Mouse (Mus musculus): ENCODE results near the gene Clca4a. TPM values are rescaled to one million over a fixed set of nuclear protein-coding genes. Genes with fewer than 3 reads are reported as not detected.
"Not testable (repeated sequence)": the region's sequence is repeated elsewhere in the genome, so short reads cannot be mapped to it uniquely, and the experiment has no call there.

The Clca4a gene
- polyA plus RNA-seq, 1 experiment, result not detected

- no peak for DNase-seq
- Histone ChIP-seq H3K27me3 (replicated peaks; ENCODE audit: control insufficient read depth, insufficient read depth, low read length) (no peaks in the 10 kb centered on the region), H3K27ac (ENCODE audit: insufficient read depth, low read depth, low read length) (no peak overlapping the region), H3K36me3 (ENCODE audit: control insufficient read depth, insufficient read depth, low read length) (no peaks in the 10 kb centered on the region), H3K4me1 (ENCODE audit: control insufficient read depth, insufficient read depth, low read length) (no peaks in the 10 kb centered on the region), H3K4me3 (ENCODE audit: insufficient read depth, low read depth, low read length) (no peak overlapping the region)
- WGBS, result 45% methylated on average over 4 of the region's 4 CpGs
- TF ChIP-seq CTCF (conservative IDR thresholded peaks at IDR 0.05; ENCODE audit: insufficient read depth, insufficient read length, low read depth, low read length) (no peak), POLR2A (IDR thresholded peaks at IDR 0.05; ENCODE audit: low read depth, low read length) (no peak)
These were observed 2.8 kb upstream of the Clca4a start for GRCm38 (mm10) chr3:144977631-144978030.

- H3K27ac ChIP-seq (ENCODE audit: insufficient read depth, low read depth, low read length), result no peak overlapping the region
- no peaks in the 10 kb centered on the region for H3K4me1 ChIP-seq (ENCODE audit: control insufficient read depth, insufficient read depth, low read length)
- 85% methylated on average over 1 of the region's 1 CpGs for WGBS
- no peak for DNase-seq
- TF ChIP-seq CTCF (conservative IDR thresholded peaks at IDR 0.05; ENCODE audit: insufficient read depth, insufficient read length, low read depth, low read length) (no peak), POLR2A (IDR thresholded peaks at IDR 0.05; ENCODE audit: low read depth, low read length) (no peak)
- H3K36me3 ChIP-seq (ENCODE audit: control insufficient read depth, insufficient read depth, low read length), result no peaks in the 10 kb centered on the region
- H3K27me3 ChIP-seq (replicated peaks; ENCODE audit: control insufficient read depth, insufficient read depth, low read length), result no peaks in the 10 kb centered on the region
- H3K4me3 ChIP-seq (ENCODE audit: insufficient read depth, low read depth, low read length), result no peak overlapping the region
These were observed 1.2 kb upstream of the Clca4a start for GRCm38 (mm10) chr3:144976091-144976490.

- no peaks in the 10 kb centered on the region for H3K36me3 ChIP-seq (ENCODE audit: control insufficient read depth, insufficient read depth, low read length)
- no peak overlapping the region for H3K4me3 ChIP-seq (ENCODE audit: insufficient read depth, low read depth, low read length)
- TF ChIP-seq POLR2A (IDR thresholded peaks at IDR 0.05; ENCODE audit: low read depth, low read length), result no peak
- no peak for TF ChIP-seq CTCF (conservative IDR thresholded peaks at IDR 0.05; ENCODE audit: insufficient read depth, insufficient read length, low read depth, low read length)
- H3K27me3 ChIP-seq (replicated peaks; ENCODE audit: control insufficient read depth, insufficient read depth, low read length), result no peaks in the 10 kb centered on the region
- no peak overlapping the region for H3K27ac ChIP-seq (ENCODE audit: insufficient read depth, low read depth, low read length)
- WGBS, result 70% methylated on average over 9 of the region's 9 CpGs
- H3K4me1 ChIP-seq (ENCODE audit: control insufficient read depth, insufficient read depth, low read length), result no peaks in the 10 kb centered on the region
- no peak for DNase-seq
These were observed 3.1 kb downstream of the Clca4a start for GRCm38 (mm10) chr3:144971553-144972270.

- H3K4me3 ChIP-seq (ENCODE audit: insufficient read depth, low read depth, low read length), result no peak overlapping the region
- no peak overlapping the region for H3K27ac ChIP-seq (ENCODE audit: insufficient read depth, low read depth, low read length)
- DNase-seq, result no peak
- no peaks in the 10 kb centered on the region for H3K4me1 ChIP-seq (ENCODE audit: control insufficient read depth, insufficient read depth, low read length)
- WGBS, result 76% methylated on average over 1 of the region's 1 CpGs
- no peaks in the 10 kb centered on the region for H3K36me3 ChIP-seq (ENCODE audit: control insufficient read depth, insufficient read depth, low read length)
- TF ChIP-seq CTCF (conservative IDR thresholded peaks at IDR 0.05; ENCODE audit: insufficient read depth, insufficient read length, low read depth, low read length) (no peak), POLR2A (IDR thresholded peaks at IDR 0.05; ENCODE audit: low read depth, low read length) (no peak)
- H3K27me3 ChIP-seq (replicated peaks; ENCODE audit: control insufficient read depth, insufficient read depth, low read length), result no peaks in the 10 kb centered on the region
These were observed 5.1 kb downstream of the Clca4a start for GRCm38 (mm10) chr3:144969755-144970154.

- no peak for DNase-seq
- TF ChIP-seq POLR2A (IDR thresholded peaks at IDR 0.05; ENCODE audit: low read depth, low read length) (no peak), CTCF (conservative IDR thresholded peaks at IDR 0.05; ENCODE audit: insufficient read depth, insufficient read length, low read depth, low read length) (no peak)
- WGBS, result 30% methylated on average over 4 of the region's 4 CpGs
- Histone ChIP-seq H3K27ac (ENCODE audit: insufficient read depth, low read depth, low read length) (no peak overlapping the region), H3K4me1 (ENCODE audit: control insufficient read depth, insufficient read depth, low read length) (no peaks in the 10 kb centered on the region), H3K4me3 (ENCODE audit: insufficient read depth, low read depth, low read length) (no peak overlapping the region), H3K36me3 (ENCODE audit: control insufficient read depth, insufficient read depth, low read length) (no peaks in the 10 kb centered on the region), H3K27me3 (replicated peaks; ENCODE audit: control insufficient read depth, insufficient read depth, low read length) (no peaks in the 10 kb centered on the region; the same call in 1 of the 2 replicates)
These were observed 8.8 kb downstream of the Clca4a start for GRCm38 (mm10) chr3:144966074-144966473.

- H3K27ac ChIP-seq (ENCODE audit: insufficient read depth, low read depth, low read length), result no peak overlapping the region
- DNase-seq, result no peak
- H3K36me3 ChIP-seq (ENCODE audit: control insufficient read depth, insufficient read depth, low read length), result no peaks in the 10 kb centered on the region
- no peak for TF ChIP-seq CTCF (conservative IDR thresholded peaks at IDR 0.05; ENCODE audit: insufficient read depth, insufficient read length, low read depth, low read length)
- TF ChIP-seq POLR2A (IDR thresholded peaks at IDR 0.05; ENCODE audit: low read depth, low read length), result no peak
- no peaks in the 10 kb centered on the region for H3K4me1 ChIP-seq (ENCODE audit: control insufficient read depth, insufficient read depth, low read length)
- no peak overlapping the region for H3K4me3 ChIP-seq (ENCODE audit: insufficient read depth, low read depth, low read length)
- no peaks in the 10 kb centered on the region for H3K27me3 ChIP-seq (replicated peaks; ENCODE audit: control insufficient read depth, insufficient read depth, low read length)
- WGBS, result 63% methylated on average over 4 of the region's 4 CpGs
These were observed 24.0 kb downstream of the Clca4a start for GRCm38 (mm10) chr3:144950829-144951228.

- WGBS, result 36% methylated on average over 5 of the region's 5 CpGs
- H3K27me3 ChIP-seq (replicated peaks; ENCODE audit: control insufficient read depth, insufficient read depth, low read length); H3K4me1 ChIP-seq (ENCODE audit: control insufficient read depth, insufficient read depth, low read length); H3K27ac ChIP-seq (ENCODE audit: insufficient read depth, low read depth, low read length); H3K36me3 ChIP-seq (ENCODE audit: control insufficient read depth, insufficient read depth, low read length); DNase-seq; H3K4me3 ChIP-seq (ENCODE audit: insufficient read depth, low read depth, low read length): not testable (repeated sequence)
These were observed 27.5 kb downstream of the Clca4a start for GRCm38 (mm10) chr3:144947376-144947775.

- H3K4me3 ChIP-seq (ENCODE audit: insufficient read depth, low read depth, low read length); DNase-seq; H3K36me3 ChIP-seq (ENCODE audit: control insufficient read depth, insufficient read depth, low read length); H3K4me1 ChIP-seq (ENCODE audit: control insufficient read depth, insufficient read depth, low read length); H3K27me3 ChIP-seq (replicated peaks; ENCODE audit: control insufficient read depth, insufficient read depth, low read length); H3K27ac ChIP-seq (ENCODE audit: insufficient read depth, low read depth, low read length): not testable (repeated sequence)
These were observed 41.2 kb downstream of the Clca4a start for GRCm38 (mm10) chr3:144933625-144934024.

All from kidney, adult 2 months (tissue).